Mouse (Mus musculus): ENCODE data around the gene Brap.

- TF ChIP-seq POLR2A (IDR thresholded peaks at IDR 0.05; ENCODE audit: insufficient read length, low read depth) (no peak), REST (IDR thresholded peaks at IDR 0.05; ENCODE audit: insufficient read depth, insufficient read length) (no peak), MAX (IDR thresholded peaks at IDR 0.05; ENCODE audit: low read depth) (no peak), E2F4 (IDR thresholded peaks at IDR 0.05; ENCODE audit: insufficient read depth) (no peak), USF1 (IDR thresholded peaks at IDR 0.05; ENCODE audit: low read depth) (no peak), MYOD1 (IDR thresholded peaks at IDR 0.05; ENCODE audit: control insufficient read depth in 1 of 3, insufficient read length in 2 of 3, low read depth in 2 of 3) (no peak)
Measured at GRCm38 (mm10) chr5:121632804-121633203, 27.6 kb upstream of the Brap start.

Data from myocyte (in vitro differentiated cells).